Mouse (Mus musculus): ENCODE data around the gene Slc16a1.

Gene Slc16a1

DNA sequence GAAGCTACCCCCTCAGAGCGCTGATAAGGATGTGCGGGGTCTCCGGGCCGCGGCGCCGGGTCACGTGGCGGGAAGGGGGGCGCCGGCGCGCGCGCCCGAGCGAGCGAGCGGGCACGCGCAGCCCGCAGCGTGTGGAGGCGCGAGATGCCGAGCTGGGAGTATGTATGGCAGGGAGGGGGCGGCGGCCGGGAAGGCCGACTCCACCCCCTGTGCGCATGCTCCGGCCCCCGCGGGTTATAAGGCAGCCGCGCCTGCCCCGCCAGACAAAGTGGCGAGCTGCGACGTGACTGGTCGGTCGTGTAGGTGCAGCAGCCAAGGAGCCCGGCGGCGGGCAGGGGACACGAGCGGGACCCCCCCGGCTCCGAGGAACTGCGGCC lies at the start of gene Slc16a1:
Gene Slc16a1, plus strand, starts transcription at position 266 of the 377 bp plus-strand sequence.
- in situ Hi-C loops (cut with MboI, MseI) = loop anchor here (25.0 kb wide), 1 partner anchor 1601 kb away; no protein-coding TSS in a partner anchor

DNA sequence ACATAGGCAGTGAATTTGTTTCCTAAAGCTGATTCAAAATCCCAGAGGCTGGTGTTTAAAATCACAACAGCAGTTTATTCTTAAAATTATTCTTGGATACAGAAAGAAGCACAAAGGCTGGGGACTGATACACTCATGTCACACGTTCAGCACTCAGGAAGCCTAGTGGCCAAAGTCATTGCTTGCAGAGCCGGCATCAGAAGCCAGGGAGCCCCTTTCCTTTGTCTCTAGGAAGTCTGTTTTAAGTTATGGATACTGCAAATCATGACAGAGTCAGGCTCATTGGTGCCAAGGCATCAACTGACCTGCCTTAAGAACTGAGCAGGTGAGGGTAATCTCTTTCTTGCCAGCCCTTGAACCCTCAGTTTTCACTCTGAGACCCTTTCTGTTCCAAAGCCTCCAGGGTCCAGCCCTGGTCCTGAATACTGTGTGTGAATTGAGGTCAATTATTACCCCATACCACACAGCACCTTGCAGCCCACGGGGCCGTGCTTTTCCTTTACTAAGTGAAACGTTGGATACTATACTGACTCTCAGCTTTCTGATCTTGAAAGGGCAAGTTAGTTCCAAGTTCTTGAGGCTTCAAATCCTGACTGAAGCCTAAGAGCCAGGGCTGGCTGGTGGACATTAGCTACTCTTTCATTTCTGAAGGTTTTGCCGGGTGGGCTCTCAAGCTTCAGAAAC lies 41.9 kb upstream of the Slc16a1 start:
- in situ Hi-C loops (cut with MboI, MseI) = no loop called here

DNA sequence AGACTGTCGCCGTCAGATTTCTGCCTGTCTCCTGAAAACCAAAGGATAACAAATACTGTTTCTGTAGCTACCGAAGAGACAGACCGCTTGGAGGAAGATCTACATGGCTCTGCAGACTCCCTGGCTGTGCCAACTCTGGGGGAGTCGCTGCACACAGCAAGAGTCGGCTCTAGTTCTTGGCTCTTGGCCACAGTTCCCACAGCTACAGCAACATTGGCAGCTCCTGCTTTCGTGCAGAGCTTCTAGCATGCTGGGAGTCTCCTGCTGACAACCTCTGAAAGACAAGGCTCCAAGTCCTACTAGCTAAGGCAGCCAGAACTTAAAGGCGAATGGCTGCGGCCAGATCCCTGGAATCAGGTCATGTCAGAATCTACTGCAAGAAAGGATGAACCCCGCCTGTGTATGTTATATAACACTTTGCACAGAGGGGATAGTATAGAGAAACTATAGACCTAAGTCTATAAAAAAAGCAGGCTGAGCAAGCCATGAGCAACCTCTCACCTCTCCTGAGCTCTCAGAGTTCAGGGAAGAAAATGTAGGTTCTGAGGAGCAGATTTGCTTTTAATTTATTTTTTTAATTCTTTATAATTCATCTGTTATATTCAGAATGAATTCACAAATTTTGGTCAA lies 41.2 kb upstream of the Slc16a1 start:
- in situ Hi-C loops (cut with MboI, MseI) = no loop called here

DNA sequence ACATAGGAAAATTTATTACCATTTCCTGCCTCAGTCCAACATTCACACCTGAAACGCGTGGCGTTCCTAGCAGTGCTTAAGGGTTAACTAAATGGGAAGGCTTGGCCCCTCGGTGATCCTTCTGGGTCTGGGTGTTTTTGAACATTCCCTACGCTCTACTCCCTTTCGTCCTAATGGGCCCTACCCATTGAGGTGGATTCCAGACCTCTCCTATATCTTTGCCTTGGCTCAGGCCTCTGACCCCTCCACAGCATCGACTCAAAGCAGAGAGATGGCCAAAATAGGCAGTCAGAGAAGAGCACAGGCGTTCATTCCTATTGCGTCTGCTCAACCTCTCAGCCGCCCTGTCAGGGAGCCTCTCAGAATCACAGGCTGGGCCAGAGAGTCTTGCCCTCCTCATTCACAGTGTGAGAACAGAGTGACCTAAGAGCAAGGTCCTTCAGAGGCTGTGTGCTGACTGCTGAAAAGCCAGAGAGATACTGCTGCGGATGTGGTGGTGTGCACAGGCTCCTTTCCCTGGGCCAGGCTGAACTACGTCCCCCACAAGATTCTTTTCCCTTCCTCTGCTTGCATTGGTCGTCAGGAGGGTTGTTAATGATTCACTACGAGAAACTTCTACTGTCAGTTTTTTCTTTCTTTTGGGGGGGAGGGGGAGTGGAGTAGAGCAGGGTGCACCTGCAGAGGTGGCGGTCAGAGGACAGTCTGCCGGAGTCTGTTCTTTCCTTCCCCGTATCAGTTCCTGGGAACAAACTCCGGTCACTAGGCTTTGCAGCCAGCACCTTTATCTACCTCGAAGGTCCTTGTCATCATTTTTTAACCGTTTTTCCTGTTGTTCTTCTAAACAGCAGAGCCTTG lies 38.9 kb upstream of the Slc16a1 start:
- in situ Hi-C loops (cut with MboI, MseI) = no loop called here

DNA sequence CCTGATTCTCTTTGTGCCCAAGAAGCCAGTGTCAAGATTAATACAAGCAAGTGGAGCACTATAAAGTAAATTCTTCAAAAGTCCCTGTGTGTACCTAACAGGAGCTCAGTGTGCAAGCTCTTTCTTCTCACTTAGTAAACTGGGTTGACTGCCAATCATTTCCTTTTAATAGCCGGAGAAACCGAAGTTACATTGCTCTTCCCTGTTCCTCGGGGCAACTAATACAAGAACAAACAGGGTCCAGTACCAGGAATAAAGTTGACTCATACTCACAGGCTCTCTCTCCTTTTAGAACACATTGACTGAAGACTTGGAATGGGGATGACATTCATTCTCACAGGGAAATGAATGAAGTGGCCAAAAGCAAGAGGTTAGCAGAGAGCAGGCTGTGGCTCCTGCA lies 37.8 kb upstream of the Slc16a1 start:
- in situ Hi-C loops (cut with MboI, MseI) = no loop called here

DNA sequence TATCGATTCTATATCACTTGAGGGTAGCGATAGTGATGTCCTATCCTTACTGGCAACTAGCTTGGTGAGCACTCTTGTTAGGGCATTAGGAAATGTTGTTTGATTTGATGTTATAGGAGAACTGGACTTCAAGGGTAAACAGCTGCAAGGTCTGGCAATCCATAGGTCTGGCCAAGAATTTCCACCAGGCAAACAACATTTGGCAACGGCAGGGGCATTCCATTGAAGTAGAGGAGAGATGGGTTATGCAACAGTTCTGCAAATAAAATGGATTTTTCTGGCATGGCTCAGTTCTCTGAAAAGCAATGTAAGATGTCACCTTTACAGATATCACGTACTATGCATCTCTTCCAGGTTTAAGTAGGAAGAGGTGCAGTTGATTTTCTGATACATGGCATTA lies 36.8 kb upstream of the Slc16a1 start:
- in situ Hi-C loops (cut with MboI, MseI) = no loop called here

DNA sequence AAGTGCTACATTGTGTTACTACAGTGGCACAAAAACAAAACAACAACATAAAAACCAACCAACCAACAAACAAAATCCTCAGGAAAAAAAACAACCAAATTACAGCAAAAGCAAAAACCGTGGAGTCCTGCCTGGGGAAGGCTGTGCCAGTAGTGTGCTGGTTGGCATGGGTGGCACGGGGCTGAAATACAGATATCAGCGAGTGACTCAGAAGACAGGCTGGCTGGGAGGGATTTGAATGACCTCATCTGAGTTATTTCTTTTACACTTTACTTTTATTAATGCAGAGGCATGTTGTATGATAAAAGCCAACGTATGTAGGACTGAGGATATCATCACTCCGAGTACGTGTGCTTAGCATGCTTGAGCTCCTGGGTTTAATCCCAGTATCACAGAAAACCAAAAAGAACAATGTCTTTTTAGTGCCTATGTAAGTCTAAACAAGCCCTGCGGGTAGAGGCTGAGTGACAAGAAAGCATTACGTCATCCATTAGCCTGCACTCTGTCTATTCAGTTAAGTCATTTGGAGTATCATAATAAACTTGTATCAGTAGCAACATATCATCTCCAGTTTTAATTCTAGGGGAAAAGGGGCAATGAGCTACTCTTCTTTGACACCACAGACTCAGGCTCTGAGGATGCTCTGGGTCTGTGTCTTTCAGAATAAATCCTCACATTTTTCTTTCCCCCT lies 28.6 kb upstream of the Slc16a1 start:
- in situ Hi-C loops (cut with MboI, MseI) = no loop called here

DNA sequence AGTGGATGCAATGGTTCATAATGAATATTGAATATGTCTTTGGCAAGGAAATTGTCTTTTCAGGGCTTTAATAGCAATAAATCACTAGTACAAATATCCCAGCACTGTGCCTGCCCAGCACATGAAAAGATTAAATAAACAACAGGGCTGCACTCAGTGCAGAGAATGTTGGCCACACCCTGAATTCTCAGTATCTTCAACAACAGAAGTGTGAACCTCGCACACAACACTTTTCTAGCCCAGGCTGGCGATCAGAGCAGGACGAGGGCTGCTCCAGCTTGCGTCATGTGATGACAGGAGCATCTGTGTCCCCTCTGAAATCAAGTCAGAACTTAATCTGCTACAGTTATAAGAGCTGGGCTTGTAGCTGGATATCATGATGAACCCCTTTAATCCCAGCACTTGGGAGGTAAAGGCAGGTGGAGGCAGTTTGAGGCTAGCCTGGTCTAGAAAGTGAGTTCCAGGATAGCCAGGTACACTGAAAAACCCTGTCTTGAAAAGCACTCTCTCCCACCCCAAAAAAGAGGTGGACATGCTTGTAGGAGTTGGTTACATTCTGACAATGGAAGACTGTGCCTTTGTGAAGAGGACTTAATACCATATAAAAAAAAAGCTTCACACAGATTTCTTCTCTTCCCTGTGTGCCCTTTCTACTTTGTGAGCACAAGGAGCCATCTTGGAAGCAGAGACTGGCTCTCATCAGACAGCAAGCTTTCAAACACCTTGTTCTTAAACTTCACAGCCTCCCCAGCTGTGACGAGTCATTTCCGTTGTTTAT lies 27.8 kb upstream of the Slc16a1 start:
- in situ Hi-C loops (cut with MboI, MseI) = no loop called here

DNA sequence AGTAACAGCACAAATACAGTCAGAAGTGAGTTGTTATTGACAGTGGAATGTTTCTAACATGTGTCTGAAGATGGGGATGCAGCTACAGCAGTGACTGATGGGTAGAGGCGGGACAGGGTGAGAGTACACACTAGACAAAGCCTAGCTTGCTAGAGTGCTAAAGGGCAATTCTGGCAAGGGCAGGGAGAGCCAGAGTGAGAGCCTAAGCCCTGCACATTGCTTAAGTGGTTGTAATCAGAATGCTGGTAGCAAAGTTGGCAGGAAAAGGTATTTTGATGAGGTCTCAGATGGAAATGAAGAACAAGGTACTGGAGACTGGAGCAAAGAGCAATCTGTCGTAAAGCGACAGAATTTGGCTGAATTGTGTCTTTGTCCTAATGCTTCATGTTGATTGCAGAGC lies 26.5 kb upstream of the Slc16a1 start:
- in situ Hi-C loops (cut with MboI, MseI) = no loop called here

DNA sequence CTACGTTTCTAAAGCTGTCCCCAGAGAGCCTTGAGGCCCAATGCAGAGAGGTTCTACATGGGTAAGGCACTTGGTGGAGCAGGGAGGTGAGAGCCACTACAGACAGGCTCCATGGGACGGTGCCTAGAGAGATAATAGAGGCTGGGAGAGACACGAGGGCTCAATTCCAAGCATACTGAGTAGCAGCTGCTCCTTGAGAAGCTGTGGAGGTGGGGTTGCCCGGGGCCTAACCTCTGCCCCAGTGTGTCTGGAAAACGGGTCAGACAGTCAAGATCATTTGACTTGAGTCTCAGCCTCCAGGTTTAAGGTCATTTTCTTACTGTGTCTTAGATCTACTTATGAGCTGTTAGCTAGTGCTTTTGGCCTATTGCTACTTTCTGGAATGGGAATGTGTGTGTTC lies 25.4 kb upstream of the Slc16a1 start:
- in situ Hi-C loops (cut with MboI, MseI) = no loop called here

DNA sequence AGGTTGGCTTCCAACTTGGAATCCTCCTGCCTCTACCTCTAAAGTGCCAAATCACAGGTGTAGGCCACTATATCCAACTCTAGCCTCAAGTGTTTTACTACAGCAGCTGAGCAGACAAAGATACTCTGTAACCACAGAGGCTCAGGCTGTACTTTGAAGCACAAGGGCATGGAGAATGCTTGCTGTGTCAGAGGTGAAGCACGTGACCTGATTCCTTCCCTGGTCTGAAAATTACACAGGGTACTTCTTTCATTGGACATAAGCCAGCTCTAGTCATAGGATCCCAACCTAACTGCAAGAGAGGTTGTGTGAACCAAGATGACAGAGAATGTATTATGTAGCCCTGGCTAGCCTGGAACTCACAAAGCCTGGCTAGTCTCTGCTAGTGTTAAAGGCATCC lies 24.4 kb upstream of the Slc16a1 start:
- in situ Hi-C loops (cut with MboI, MseI) = no loop called here

DNA sequence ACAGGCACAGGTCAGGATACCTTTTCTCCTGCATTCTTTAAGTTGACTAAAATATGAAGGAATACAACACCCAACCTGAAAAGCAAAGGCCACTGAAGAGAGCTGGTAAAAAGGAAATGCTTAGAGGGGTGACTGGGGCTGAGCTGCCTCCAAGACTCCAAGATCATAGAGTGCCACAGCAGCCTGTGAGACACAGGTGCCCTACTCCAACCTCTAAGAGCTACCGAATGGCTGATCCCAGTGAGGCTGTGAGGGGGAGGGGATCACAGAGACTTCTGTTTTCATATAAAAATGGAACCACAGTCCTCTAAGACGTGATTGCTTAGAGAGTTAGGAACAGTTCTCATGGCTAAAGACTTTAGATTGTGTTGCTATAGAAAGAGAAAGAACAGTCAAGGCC lies 23.3 kb upstream of the Slc16a1 start:
- in situ Hi-C loops (cut with MboI, MseI) = no loop called here

DNA sequence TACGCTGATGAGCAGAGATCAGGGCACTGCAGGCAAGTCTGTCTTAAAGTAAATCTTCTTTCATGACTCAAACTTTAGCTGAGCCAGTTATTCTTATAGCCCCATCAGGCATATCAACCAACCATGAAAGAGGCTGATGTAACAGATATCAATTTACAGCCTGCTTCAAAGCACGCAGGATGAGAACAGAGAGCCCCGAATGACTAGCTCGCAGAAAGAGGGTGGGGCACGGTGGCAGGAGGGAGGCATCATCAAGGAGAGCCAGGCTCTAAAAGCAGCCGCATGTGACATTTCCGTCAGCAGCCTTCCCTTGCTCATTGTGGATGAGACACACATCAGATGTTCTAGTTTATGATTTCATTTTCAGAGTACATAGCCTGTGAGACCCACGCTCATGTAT lies 22.3 kb upstream of the Slc16a1 start:
- in situ Hi-C loops (cut with MboI, MseI) = no loop called here

DNA sequence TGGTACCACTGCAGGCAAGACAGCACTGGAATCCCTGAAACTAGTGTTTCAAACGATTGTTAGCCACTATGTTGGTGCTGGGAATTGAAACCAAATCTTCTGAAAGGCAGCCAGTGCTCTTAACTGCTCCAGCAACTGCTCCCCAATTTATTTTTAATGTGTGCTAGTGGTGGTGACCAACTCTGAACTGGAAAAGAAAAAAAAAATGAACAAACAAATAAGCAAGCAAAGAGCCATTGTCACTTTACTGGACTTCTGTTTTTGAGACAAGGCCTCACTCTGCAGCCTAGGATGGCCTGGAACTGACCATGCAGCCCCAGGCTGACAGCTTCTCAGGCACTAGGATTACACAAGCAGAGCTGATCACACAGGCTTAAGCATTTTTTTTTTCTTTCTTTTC lies 16.6 kb upstream of the Slc16a1 start:
- in situ Hi-C loops (cut with MboI, MseI) = no loop called here

DNA sequence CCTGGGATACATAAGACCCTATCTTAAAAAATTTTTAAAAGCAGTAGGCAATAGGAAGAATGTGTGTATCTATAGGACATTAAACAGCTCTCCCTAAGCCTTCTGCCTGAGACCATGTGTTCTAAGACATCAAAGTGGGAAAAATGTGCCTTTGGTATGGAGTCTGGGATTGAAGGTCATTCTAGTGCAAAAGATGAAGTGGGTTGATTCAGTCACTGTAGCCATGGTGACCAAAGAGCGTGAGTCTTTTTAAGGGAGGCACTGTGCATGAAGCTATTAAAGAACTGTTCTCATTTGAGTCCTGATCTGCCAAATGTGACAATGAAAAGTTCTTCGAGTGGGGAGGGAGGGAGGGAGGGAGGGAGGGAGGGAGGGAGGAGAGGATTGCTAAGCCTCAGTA lies 8.7 kb upstream of the Slc16a1 start:
- in situ Hi-C loops (cut with MboI, MseI) = loop anchor here (25.0 kb wide), 1 partner anchor 1593 kb away; no protein-coding TSS in a partner anchor

DNA sequence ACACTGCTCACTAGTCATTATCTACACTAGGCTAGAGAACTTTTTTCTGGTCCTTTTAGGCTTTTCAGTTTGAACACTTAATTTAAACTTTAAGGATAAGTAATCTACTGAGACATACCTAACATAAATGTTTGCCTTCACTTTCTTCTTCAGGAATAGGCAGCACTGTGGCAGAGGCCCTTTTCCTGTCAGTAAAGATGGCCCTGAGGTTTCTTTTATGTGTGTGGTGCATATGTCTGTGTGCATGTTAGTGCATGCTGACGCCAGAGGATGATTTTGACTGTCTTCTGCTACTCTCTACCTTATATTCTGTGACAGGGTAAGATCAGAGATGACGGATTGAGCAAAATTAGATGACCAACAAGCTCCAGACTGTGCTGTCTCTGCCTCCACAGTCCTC lies 7.5 kb upstream of the Slc16a1 start:
- in situ Hi-C loops (cut with MboI, MseI) = loop anchor here (25.0 kb wide), 1 partner anchor 1594 kb away; no protein-coding TSS in a partner anchor

DNA sequence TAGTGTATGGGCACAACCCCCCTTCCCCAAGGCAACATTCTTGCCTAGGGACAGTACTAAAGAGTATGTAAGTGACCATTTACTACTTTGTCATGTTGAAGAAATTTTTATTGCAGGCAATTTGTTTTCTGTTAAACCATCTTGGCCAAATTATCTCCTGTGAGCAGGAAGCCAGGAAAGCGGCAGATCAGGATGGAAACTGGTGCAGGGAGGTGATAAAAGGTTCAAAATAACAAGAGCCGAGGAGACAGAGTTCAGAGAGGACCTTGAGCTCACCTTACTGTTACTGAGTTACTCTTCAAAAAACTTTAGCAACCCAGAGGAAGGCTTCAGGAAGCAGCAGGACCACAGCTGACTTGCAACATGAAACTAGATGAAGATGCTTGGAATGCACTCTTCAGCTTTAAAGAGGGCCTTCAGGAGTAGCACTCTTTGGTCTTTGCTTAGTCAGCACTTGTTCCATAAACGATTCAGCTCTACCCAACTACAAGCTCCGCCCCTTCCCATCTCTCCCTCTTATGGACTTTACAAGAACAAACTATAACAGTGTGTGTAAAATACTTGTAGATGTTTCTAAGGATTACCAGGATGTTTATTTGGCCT lies 5.8 kb upstream of the Slc16a1 start:
- in situ Hi-C loops (cut with MboI, MseI) = loop anchor here (25.0 kb wide), 1 partner anchor 1595 kb away; no protein-coding TSS in a partner anchor

DNA sequence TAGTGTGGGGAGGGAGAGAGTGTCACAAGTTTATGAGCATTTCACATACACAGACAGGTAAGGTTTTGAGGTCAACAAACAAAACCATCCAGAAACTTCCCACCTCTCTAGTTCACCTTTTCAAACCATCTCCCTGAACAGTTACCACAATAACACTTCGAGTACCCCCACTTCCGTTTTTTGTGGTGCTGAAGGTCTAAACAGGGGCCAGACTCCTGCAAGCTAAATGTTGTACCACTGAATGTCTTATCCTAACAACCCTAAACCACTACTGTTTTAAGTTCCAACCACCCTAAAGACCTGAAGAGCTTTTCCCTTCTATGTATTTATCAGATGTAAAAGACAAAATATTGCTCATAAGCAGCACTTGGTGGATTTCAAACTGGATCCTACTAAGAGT lies 2.0 kb upstream of the Slc16a1 start:
- in situ Hi-C loops (cut with MboI, MseI) = loop anchor here (25.0 kb wide), 1 partner anchor 1599 kb away; no protein-coding TSS in a partner anchor

DNA sequence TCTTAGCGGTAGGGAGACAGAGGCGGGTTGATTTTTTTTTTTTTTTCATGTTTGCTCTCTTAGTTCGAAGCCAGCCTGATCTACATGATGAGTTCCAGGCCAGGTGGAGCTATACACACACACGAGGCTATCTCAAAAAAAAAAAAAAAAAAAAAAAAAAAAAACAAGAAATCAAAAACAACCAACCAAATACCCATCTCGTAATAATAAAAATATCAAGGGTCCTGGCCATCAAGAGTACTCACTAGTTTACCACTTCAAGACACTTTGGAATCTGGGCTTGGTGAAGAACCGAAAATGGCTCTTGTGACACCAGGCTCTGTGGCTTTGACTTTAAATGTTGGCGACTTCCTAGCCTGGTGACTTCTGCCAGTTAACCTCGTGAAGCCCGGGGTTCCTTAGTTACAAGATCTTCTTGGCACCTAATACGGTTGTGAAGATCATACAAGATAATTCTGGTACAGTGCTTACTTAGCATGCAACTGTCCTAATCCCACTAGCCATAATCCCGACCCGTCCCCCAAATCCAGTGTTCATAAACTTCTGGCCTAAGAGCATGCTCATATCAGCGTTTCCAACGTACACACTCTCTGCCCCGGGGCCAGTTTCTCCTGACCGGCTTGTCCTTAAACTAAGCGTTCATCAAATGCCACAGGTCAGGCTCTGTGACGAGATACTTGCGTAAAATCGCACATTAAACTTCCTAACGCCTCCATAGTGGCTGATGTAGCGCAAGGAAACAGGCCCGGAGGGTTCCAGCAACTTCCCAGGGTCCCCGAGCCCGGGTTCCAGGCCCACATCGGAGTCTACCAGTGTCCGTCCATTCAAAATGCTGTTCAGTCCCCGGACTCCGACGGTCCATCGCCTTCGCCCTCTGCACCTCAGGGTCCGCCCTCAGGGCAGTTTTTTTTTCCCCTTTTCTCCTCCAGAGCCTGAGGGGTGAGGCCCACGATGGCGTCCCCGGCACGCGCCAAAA lies 753 bp upstream of the Slc16a1 start:
- in situ Hi-C loops (cut with MboI, MseI) = loop anchor here (25.0 kb wide), 1 partner anchor 1600 kb away; no protein-coding TSS in a partner anchor

Measured in regulatory T cell (primary cell).